Mouse (Mus musculus): ENCODE results near the gene Upk1a. TPM values are rescaled to one million over a fixed set of nuclear protein-coding genes. Genes with fewer than 3 reads are reported as not detected.

Upk1a gene
- polyA plus RNA-seq, 1 experiment from 2014 or later, result 0.09 TPM

DNA sequence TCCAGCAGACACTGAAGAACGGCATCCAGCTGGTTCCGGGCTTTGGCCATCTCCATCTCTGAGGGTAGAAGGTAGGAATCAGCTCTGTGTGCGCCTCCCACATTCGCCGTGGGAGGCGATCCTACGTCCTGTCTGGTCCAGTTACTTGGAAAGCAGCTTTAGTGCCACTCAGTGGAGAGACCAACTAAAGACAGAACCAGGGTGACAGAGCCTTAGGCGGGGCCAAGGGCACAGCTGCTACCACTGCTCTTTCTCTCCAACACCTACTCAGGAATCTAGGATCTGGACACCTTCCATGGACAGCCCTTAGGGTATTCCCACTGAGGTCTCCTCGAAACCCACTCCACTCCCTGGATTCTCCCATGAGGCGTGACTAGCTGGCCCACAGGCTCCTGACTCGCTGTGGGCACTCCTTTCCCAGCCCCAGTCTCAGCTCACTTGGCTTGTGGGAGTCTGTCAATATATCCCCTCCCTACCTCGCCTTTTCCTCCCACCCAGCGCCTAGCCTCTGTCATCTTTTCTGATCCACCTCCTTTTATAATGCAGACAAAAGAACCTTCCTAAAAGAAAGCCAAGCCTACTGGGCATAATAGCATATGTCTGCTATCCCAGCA lies 54.6 kb downstream of the Upk1a start:
- peak overlapping the region; percentile 72 for H3K9ac ChIP-seq (ENCODE audit: low read depth, low read length)
- H3K4me3 ChIP-seq (ENCODE audit: low read depth, low read length), result peak overlapping the region; percentile 76
- H3K27ac ChIP-seq (ENCODE audit: low read length), result peak overlapping the region; percentile 86
- peak overlapping the region; percentile 80 for H3K4me2 ChIP-seq (ENCODE audit: low read depth, low read length)
- no peaks in the 10 kb centered on the region for H3K9me3 ChIP-seq (replicated peaks; ENCODE audit: control insufficient read depth, low read length)
- peaks cover 17% of the 10 kb centered on the region for H3K36me3 ChIP-seq (ENCODE audit: control insufficient read depth, insufficient read depth)
- H3K4me1 ChIP-seq (ENCODE audit: control insufficient read depth, low read depth, low read length), result peaks cover 35% of the 10 kb centered on the region
- H3K27me3 ChIP-seq (ENCODE audit: control insufficient read depth, insufficient read depth, low read depth, low read length), result no peaks in the 10 kb centered on the region
- ATAC-seq (ENCODE audit: low read depth), result no peak
- WGBS (ENCODE audit: insufficient replicate concordance), result 80% methylated on average over 13 of the region's 13 CpGs

DNA sequence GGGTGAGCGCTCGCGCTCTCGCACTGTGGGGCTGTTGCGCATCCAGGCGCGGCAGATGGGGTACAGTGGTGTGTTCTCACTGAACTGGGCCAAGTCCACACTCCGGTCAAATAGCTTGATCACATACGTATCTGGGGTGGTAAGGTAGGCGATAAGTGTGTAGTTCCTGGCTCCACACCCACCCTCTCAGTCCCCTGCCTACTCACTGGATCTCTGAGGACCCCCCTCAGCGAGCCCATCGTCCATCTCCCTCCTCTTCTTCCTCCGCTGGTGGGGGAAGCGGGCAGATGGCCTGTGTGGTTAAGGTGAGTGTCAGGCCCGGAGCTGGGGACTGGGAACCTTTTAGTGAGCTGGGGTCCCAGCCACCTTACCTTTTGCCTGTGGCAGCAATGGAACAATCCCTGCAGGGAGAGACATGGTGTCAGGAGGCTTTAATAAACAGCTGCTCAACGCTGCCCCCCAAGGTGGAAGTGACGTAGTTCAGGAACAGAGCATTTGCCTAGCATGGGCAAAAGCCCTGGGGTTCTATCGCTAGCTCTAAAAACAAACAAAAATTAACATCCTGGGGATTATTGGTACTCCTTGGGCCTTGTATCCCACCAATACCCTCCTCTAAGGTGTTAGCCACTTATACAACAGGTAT lies 55.6 kb downstream of the Upk1a start:
- WGBS (ENCODE audit: insufficient replicate concordance), result 90% methylated on average over 18 of the region's 18 CpGs
- Histone ChIP-seq H3K4me3 (ENCODE audit: low read depth, low read length) (no peak overlapping the region), H3K27ac (ENCODE audit: low read length) (no peak overlapping the region), H3K27me3 (ENCODE audit: control insufficient read depth, insufficient read depth, low read depth, low read length) (no peaks in the 10 kb centered on the region), H3K36me3 (ENCODE audit: control insufficient read depth, insufficient read depth) (peaks cover 17% of the 10 kb centered on the region), H3K4me2 (ENCODE audit: low read depth, low read length) (no peak overlapping the region), H3K9ac (ENCODE audit: low read depth, low read length) (no peak overlapping the region), H3K4me1 (ENCODE audit: control insufficient read depth, low read depth, low read length) (peaks cover 38% of the 10 kb centered on the region), H3K9me3 (replicated peaks; ENCODE audit: control insufficient read depth, low read length) (no peaks in the 10 kb centered on the region)
- no peak for ATAC-seq (ENCODE audit: low read depth)

DNA sequence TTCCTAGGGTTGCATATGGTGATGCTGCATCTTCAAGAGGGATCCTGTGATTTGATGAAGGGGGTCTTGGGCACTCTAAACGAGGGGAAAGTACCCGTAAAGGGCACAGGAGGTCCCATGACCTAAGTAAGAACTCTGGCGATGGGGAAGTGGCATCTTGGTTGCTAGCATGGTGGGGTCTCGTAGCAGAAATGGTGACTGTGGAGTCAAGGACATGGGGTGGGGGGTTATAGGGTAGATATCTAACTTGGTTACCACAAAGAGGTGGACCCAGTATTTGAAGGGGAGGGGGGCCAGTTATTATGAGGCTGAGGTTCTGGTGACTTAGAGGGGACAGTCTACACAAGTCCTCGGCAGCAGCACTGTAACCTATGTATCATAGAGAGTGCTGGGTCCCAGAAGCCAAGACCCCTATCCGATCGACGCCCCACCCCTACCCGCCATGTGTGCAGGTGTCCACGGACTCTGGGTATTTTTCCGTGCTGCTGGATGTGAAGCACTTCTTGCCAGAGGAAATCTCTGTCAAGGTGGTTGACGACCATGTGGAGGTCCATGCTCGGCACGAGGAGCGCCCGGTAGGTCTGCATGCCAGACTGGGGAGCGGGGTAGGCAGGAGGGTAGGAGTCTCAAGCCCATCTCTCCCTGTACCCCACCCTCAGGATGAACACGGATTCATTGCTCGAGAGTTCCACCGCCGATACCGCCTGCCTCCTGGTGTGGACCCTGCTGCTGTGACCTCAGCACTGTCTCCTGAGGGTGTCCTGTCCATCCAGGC lies 58.6 kb downstream of the Upk1a start:
- Histone ChIP-seq H3K36me3 (ENCODE audit: control insufficient read depth, insufficient read depth) (peaks cover 17% of the 10 kb centered on the region), H3K4me1 (ENCODE audit: control insufficient read depth, low read depth, low read length) (peaks cover 28% of the 10 kb centered on the region), H3K4me2 (ENCODE audit: low read depth, low read length) (peak overlapping the region; percentile 96), H3K4me3 (ENCODE audit: low read depth, low read length) (peak overlapping the region; percentile 83), H3K27me3 (ENCODE audit: control insufficient read depth, insufficient read depth, low read depth, low read length) (no peaks in the 10 kb centered on the region), H3K9me3 (replicated peaks; ENCODE audit: control insufficient read depth, low read length) (no peaks in the 10 kb centered on the region), H3K9ac (ENCODE audit: low read depth, low read length) (peak overlapping the region; percentile 88), H3K27ac (ENCODE audit: low read length) (peak overlapping the region; percentile 25; the same call in 1 of the 2 replicates)
- no peak for ATAC-seq (ENCODE audit: low read depth)
- WGBS (ENCODE audit: insufficient replicate concordance), result 75% methylated on average over 22 of the region's 22 CpGs

Small RNA genes within 50 kb of the gene (microRNA-seq; reads per million reads assigned to microRNA genes)
- not detected for gene Mir3569

Other genes starting within 250 kb of the Upk1a start
- 150 and 154 TPM in 2 replicates for gene Tyrobp, start 199.1 kb downstream of the Upk1a start, polyA plus RNA-seq (2015; fragmentation: Nextera tagmentation; extraction: Ambion mirVana)
- gene Hcst, start 193.0 kb downstream of the Upk1a start, polyA plus RNA-seq (2015; fragmentation: Nextera tagmentation; extraction: Ambion mirVana), result 7.2 and 7.8 TPM in 2 replicates
- 1.4 and 1.7 TPM in 2 replicates for gene Nfkbid, start 191.1 kb downstream of the Upk1a start, polyA plus RNA-seq (2015; fragmentation: Nextera tagmentation; extraction: Ambion mirVana)
- 4.2 and 4.4 TPM in 2 replicates for gene Aplp1, start 167.3 kb downstream of the Upk1a start, polyA plus RNA-seq (2015; fragmentation: Nextera tagmentation; extraction: Ambion mirVana)
- 0.12 and 0.23 TPM in 2 replicates for gene Kirrel2, start 155.2 kb downstream of the Upk1a start, polyA plus RNA-seq (2015; fragmentation: Nextera tagmentation; extraction: Ambion mirVana)
- 0.09 and 0.19 TPM in 2 replicates for gene Nphs1, start 154.5 kb downstream of the Upk1a start, polyA plus RNA-seq (2015; fragmentation: Nextera tagmentation; extraction: Ambion mirVana)
- 79.3 and 85.2 TPM in 2 replicates for gene Prodh2, start 119.2 kb downstream of the Upk1a start, polyA plus RNA-seq (2015; fragmentation: Nextera tagmentation; extraction: Ambion mirVana)
- gene Arhgap33, start 77.8 kb downstream of the Upk1a start, polyA plus RNA-seq (2015; fragmentation: Nextera tagmentation; extraction: Ambion mirVana), result 1.8 and 2.6 TPM in 2 replicates
- gene Hspb6, start 60.7 kb downstream of the Upk1a start, polyA plus RNA-seq (2015; fragmentation: Nextera tagmentation; extraction: Ambion mirVana), result 5.3 and 6.9 TPM in 2 replicates
- 2.7 and 3.0 TPM in 2 replicates for gene Proser3, start 60.5 kb downstream of the Upk1a start, polyA plus RNA-seq (2015; fragmentation: Nextera tagmentation; extraction: Ambion mirVana)
- 22.7 and 23.7 TPM in 2 replicates for gene Lin37, start 53.0 kb downstream of the Upk1a start, polyA plus RNA-seq (2015; fragmentation: Nextera tagmentation; extraction: Ambion mirVana)
- 31.5 and 32.6 TPM in 2 replicates for gene U2af1l4, start 49.5 kb downstream of the Upk1a start, polyA plus RNA-seq (2015; fragmentation: Nextera tagmentation; extraction: Ambion mirVana)
- gene Gm49396, start 49.5 kb downstream of the Upk1a start, polyA plus RNA-seq (2015; fragmentation: Nextera tagmentation; extraction: Ambion mirVana), result 3.8 and 4.1 TPM in 2 replicates
- gene Psenen, start 49.2 kb downstream of the Upk1a start, polyA plus RNA-seq (2015; fragmentation: Nextera tagmentation; extraction: Ambion mirVana), result 65.0 and 70.1 TPM in 2 replicates
- gene Igflr1, start 47.4 kb downstream of the Upk1a start, polyA plus RNA-seq (2015; fragmentation: Nextera tagmentation; extraction: Ambion mirVana), result 2.1 and 2.2 TPM in 2 replicates
- 2.7 and 3.5 TPM in 2 replicates for gene Kmt2b, start 24.1 kb downstream of the Upk1a start, polyA plus RNA-seq (2015; fragmentation: Nextera tagmentation; extraction: Ambion mirVana)
- 0.21 and 0.34 TPM in 2 replicates for gene Zbtb32, start 13.9 kb downstream of the Upk1a start, polyA plus RNA-seq (2015; fragmentation: Nextera tagmentation; extraction: Ambion mirVana)
- 566 and 597 TPM in 2 replicates for gene Cox6b1, start 13.3 kb upstream of the Upk1a start, polyA plus RNA-seq (2015; fragmentation: Nextera tagmentation; extraction: Ambion mirVana)
- not detected in 2 replicates for gene Etv2, start 23.0 kb upstream of the Upk1a start, polyA plus RNA-seq (2015; fragmentation: Nextera tagmentation; extraction: Ambion mirVana)
- 41.9 and 43.4 TPM in 2 replicates for gene Rbm42, start 37.5 kb upstream of the Upk1a start, polyA plus RNA-seq (2015; fragmentation: Nextera tagmentation; extraction: Ambion mirVana)
- 28.5 and 31.8 TPM in 2 replicates for gene Haus5, start 52.1 kb upstream of the Upk1a start, polyA plus RNA-seq (2015; fragmentation: Nextera tagmentation; extraction: Ambion mirVana)
- not detected in 2 replicates for gene Pmis2, start 58.8 kb upstream of the Upk1a start, polyA plus RNA-seq (2015; fragmentation: Nextera tagmentation; extraction: Ambion mirVana)
- gene 2200002J24Rik, start 86.1 kb upstream of the Upk1a start, polyA plus RNA-seq (2015; fragmentation: Nextera tagmentation; extraction: Ambion mirVana), result 0.57 and 0.90 TPM in 2 replicates
- gene Atp4a, start 99.4 kb upstream of the Upk1a start, polyA plus RNA-seq (2015; fragmentation: Nextera tagmentation; extraction: Ambion mirVana), result 4.1 and 4.4 TPM in 2 replicates
- 94.1 and 96.0 TPM in 2 replicates for gene Tmem147, start 116.7 kb upstream of the Upk1a start, polyA plus RNA-seq (2015; fragmentation: Nextera tagmentation; extraction: Ambion mirVana)
- 0.14 TPM in 1 of 2 replicates, not detected in the other for gene Gapdhs, start 130.8 kb upstream of the Upk1a start, polyA plus RNA-seq (2015; fragmentation: Nextera tagmentation; extraction: Ambion mirVana)
- 0.05 and 0.20 TPM in 2 replicates for gene Sbsn, start 138.6 kb upstream of the Upk1a start, polyA plus RNA-seq (2015; fragmentation: Nextera tagmentation; extraction: Ambion mirVana)
- 0.36 and 0.40 TPM in 2 replicates for gene Dmkn, start 150.9 kb upstream of the Upk1a start, polyA plus RNA-seq (2015; fragmentation: Nextera tagmentation; extraction: Ambion mirVana)
- gene Krtdap, start 175.0 kb upstream of the Upk1a start, polyA plus RNA-seq (2015; fragmentation: Nextera tagmentation; extraction: Ambion mirVana), result 0.22 TPM in 1 of 2 replicates, not detected in the other
- 0.90 and 1.1 TPM in 2 replicates for gene Ffar2, start 210.9 kb upstream of the Upk1a start, polyA plus RNA-seq (2015; fragmentation: Nextera tagmentation; extraction: Ambion mirVana)
- gene Ffar3, start 243.3 kb upstream of the Upk1a start, polyA plus RNA-seq (2015; fragmentation: Nextera tagmentation; extraction: Ambion mirVana), result not detected in 2 replicates
- gene Ffar1, start 248.7 kb upstream of the Upk1a start, polyA plus RNA-seq (2015; fragmentation: Nextera tagmentation; extraction: Ambion mirVana), result not detected in 2 replicates

All from liver, embryonic 16.5 days (tissue).